Mouse (Mus musculus) hindbrain, embryonic 15.5 days (tissue): Measurements from ENCODE around the gene Trex1. TPM values are rescaled to one million over a fixed set of nuclear protein-coding genes. Genes with fewer than 3 reads are reported as not detected.

ENCODE experiments used
- ATAC-seq: fragments of 200-750 bp; cut with Nextera tagmentation; 2 replicates; pipeline ENCODE4 v1.8.0; 2017; ENCODE audit warnings: low read depth, moderate number of reproducible peaks, moderate TSS enrichment; ENCODE audit not compliant: low FRiP score
- H3K27ac ChIP-seq: fragments of 300-500 bp; sonication (generic); replicated peaks from 2 replicates; pipeline ENCODE4 v1.5.1; 2015; ENCODE audit warnings: mild to moderate bottlenecking, inconsistent platforms
- H3K27me3 ChIP-seq: fragments of 300-500 bp; sonication (generic); 2 replicates; pipeline ENCODE4 v1.6.1; 2015; ENCODE audit warnings: control low read depth, inconsistent platforms
- H3K36me3 ChIP-seq: fragments of 300-500 bp; sonication (generic); 2 replicates; pipeline ENCODE4 v1.6.1; 2015; ENCODE audit warnings: control low read depth, inconsistent platforms
- H3K4me1 ChIP-seq: fragments of 300-500 bp; sonication (generic); replicated peaks from 2 replicates; pipeline ENCODE4 v1.6.1; 2015; ENCODE audit warnings: control low read depth, inconsistent platforms
- H3K4me2 ChIP-seq: fragments of 300-500 bp; sonication (generic); 2 replicates; pipeline ENCODE4 v1.6.1; 2015; ENCODE audit warnings: moderate library complexity, mild to moderate bottlenecking, inconsistent platforms
- H3K4me3 ChIP-seq: fragments of 300-500 bp; sonication (generic); 2 replicates; pipeline ENCODE4 v1.5.1; 2015; ENCODE audit warnings: mild to moderate bottlenecking, inconsistent platforms
- H3K9ac ChIP-seq: fragments of 300-500 bp; sonication (generic); 2 replicates; pipeline ENCODE4 v1.6.1; 2015; ENCODE audit warnings: inconsistent platforms
- H3K9me3 ChIP-seq: fragments of 300-500 bp; sonication (generic); 2 replicates; pipeline ENCODE4 v1.6.1; 2016; ENCODE audit warnings: control low read depth, inconsistent platforms
- WGBS: fragments of 180-500 bp; shearing (Covaris S2); methylation state at CpG from one replicate; pipeline ENCODE4 v1.1.7; 2015; 5-methylcytosine and 5-hydroxymethylcytosine counted together
- polyA plus RNA-seq: library from polyadenylated mRNA; unstranded; fragments of >200 nt; fragmentation: Nextera tagmentation; extraction: Ambion mirVana; gene quantifications from 2 replicates; pipeline ENCODE4 v1.2.1, GENCODE M21; 2015

Trex1 gene
- polyA plus RNA-seq, 1 experiment from 2014 or later: 14.5 TPM

GRCm38 (mm10) chr9:109046306-109046705 is 13.2 kb downstream of the Trex1 start:
- Histone ChIP-seq H3K27ac (no peak overlapping the region), H3K9ac (no peak overlapping the region), H3K9me3 (no peaks in the 10 kb centered on the region), H3K4me3 (no peak overlapping the region), H3K36me3 (no peaks in the 10 kb centered on the region), H3K4me2 (no peak overlapping the region), H3K4me1 (no peaks in the 10 kb centered on the region), H3K27me3 (no peaks in the 10 kb centered on the region)
- WGBS: 34% methylated on average over 5 of the region's 5 CpGs
- no peak for ATAC-seq

GRCm38 (mm10) chr9:109041351-109041750 is 18.2 kb downstream of the Trex1 start:
- H3K4me3 ChIP-seq: no peak overlapping the region
- peaks cover 21% of the 10 kb centered on the region; the same call in 1 of the 2 replicates for H3K4me1 ChIP-seq
- 76% methylated on average over 7 of the region's 7 CpGs for WGBS
- ATAC-seq: no peak
- H3K27me3 ChIP-seq: no peaks in the 10 kb centered on the region
- H3K27ac ChIP-seq: no peak overlapping the region
- H3K4me2 ChIP-seq: no peak overlapping the region
- no peaks in the 10 kb centered on the region for H3K9me3 ChIP-seq
- H3K36me3 ChIP-seq: no peaks in the 10 kb centered on the region
- no peak overlapping the region for H3K9ac ChIP-seq

GRCm38 (mm10) chr9:109040906-109041305 is 18.6 kb downstream of the Trex1 start:
- H3K4me3 ChIP-seq: no peak overlapping the region
- H3K4me1 ChIP-seq: peaks cover 21% of the 10 kb centered on the region; the same call in 1 of the 2 replicates

GRCm38 (mm10) chr9:109040216-109040615 is 19.3 kb downstream of the Trex1 start:
- no peak for ATAC-seq
- Histone ChIP-seq H3K9ac (no peak overlapping the region), H3K9me3 (no peaks in the 10 kb centered on the region), H3K4me2 (no peak overlapping the region), H3K27me3 (no peaks in the 10 kb centered on the region), H3K4me1 (peaks cover 21% of the 10 kb centered on the region; the same call in 1 of the 2 replicates), H3K27ac (no peak overlapping the region), H3K4me3 (no peak overlapping the region), H3K36me3 (no peaks in the 10 kb centered on the region)
- WGBS: 86% methylated on average over 8 of the region's 8 CpGs

More at GRCm38 (mm10) chr9:109040906-109041305, 18.6 kb downstream of the Trex1 start:
- H3K27ac ChIP-seq: no peak overlapping the region
- no peak overlapping the region for H3K4me2 ChIP-seq
- no peaks in the 10 kb centered on the region for H3K36me3 ChIP-seq
- H3K9me3 ChIP-seq: no peaks in the 10 kb centered on the region
- ATAC-seq: no peak
- WGBS: 71% methylated on average over 6 of the region's 6 CpGs
- no peaks in the 10 kb centered on the region for H3K27me3 ChIP-seq
- no peak overlapping the region for H3K9ac ChIP-seq

- Histone ChIP-seq H3K4me2 (peak overlapping the region; percentile 95; the same call in 1 of the 2 replicates), H3K27me3 (no peaks in the 10 kb centered on the region), H3K36me3 (no peaks in the 10 kb centered on the region), H3K4me1 (peaks cover 21% of the 10 kb centered on the region; the same call in 1 of the 2 replicates), H3K4me3 (no peak overlapping the region), H3K9me3 (no peaks in the 10 kb centered on the region), H3K27ac (no peak overlapping the region), H3K9ac (no peak overlapping the region)
- 83% methylated on average over 4 of the region's 4 CpGs for WGBS
- ATAC-seq: no peak
Measured at GRCm38 (mm10) chr9:109039681-109040080, 19.9 kb downstream of the Trex1 start.

GRCm38 (mm10) chr9:109038901-109039364 is 20.6 kb downstream of the Trex1 start:
- no peaks in the 10 kb centered on the region for H3K9me3 ChIP-seq
- H3K4me3 ChIP-seq: peak overlapping the region; percentile 65
- peak overlapping the region; percentile 70 for H3K9ac ChIP-seq
- 20% methylated on average over 8 of the region's 8 CpGs for WGBS
- peak overlapping the region; percentile 53; the same call in 1 of the 2 replicates for H3K27ac ChIP-seq
- H3K36me3 ChIP-seq: no peaks in the 10 kb centered on the region
- peak; percentile 27; the same call in 1 of the 2 replicates for ATAC-seq
- peak overlapping the region; percentile 95 for H3K4me2 ChIP-seq
- no peaks in the 10 kb centered on the region for H3K27me3 ChIP-seq
- H3K4me1 ChIP-seq: peaks cover 21% of the 10 kb centered on the region; the same call in 1 of the 2 replicates

GRCm38 (mm10) chr9:109038086-109038895 is 21.2 kb downstream of the Trex1 start, which contains the start of gene Shisa5:
Shisa5 (plus strand) TSS chr9:109038565.
- Histone ChIP-seq H3K27ac (peak within 1 kb of the TSS; percentile 53; the same call in 1 of the 2 replicates), H3K9me3 (no peaks in the 10 kb centered on the region), H3K4me3 (peak within 1 kb of the TSS; percentile 65), H3K36me3 (0 out of 2 replicates have a peak, but pooled peaks cover 3% of the 10 kb centered on the region), H3K4me2 (peak within 1 kb of the TSS; percentile 95), H3K4me1 (peaks cover 21% of the 10 kb centered on the region; the same call in 1 of the 2 replicates), H3K27me3 (no peaks in the 10 kb centered on the region), H3K9ac (peak within 1 kb of the TSS; percentile 70)
- under 1% methylated on average over 38 of the region's 40 CpGs for WGBS
- ATAC-seq: peak; percentile 83

GRCm38 (mm10) chr9:109032435-109032834 is 27.1 kb downstream of the Trex1 start:
- no peaks in the 10 kb centered on the region for H3K27me3 ChIP-seq
- no peak for ATAC-seq
- WGBS: 84% methylated on average over 6 of the region's 6 CpGs
- no peak overlapping the region for H3K27ac ChIP-seq
- H3K4me1 ChIP-seq: no peaks in the 10 kb centered on the region
- no peak overlapping the region for H3K9ac ChIP-seq
- H3K36me3 ChIP-seq: peaks cover 3% of the 10 kb centered on the region; the same call in 1 of the 2 replicates
- H3K9me3 ChIP-seq: no peaks in the 10 kb centered on the region
- H3K4me2 ChIP-seq: no peak overlapping the region
- no peak overlapping the region for H3K4me3 ChIP-seq

GRCm38 (mm10) chr9:109031686-109032085 is 27.8 kb downstream of the Trex1 start:
- no peak overlapping the region for H3K9ac ChIP-seq
- no peak overlapping the region for H3K4me3 ChIP-seq
- no peaks in the 10 kb centered on the region for H3K27me3 ChIP-seq
- peaks cover 3% of the 10 kb centered on the region; the same call in 1 of the 2 replicates for H3K36me3 ChIP-seq
- no peak overlapping the region for H3K27ac ChIP-seq
- no peak for ATAC-seq
- no peaks in the 10 kb centered on the region for H3K4me1 ChIP-seq
- 88% methylated on average over 8 of the region's 8 CpGs for WGBS
- H3K4me2 ChIP-seq: no peak overlapping the region
- no peaks in the 10 kb centered on the region for H3K9me3 ChIP-seq

- no peak for ATAC-seq
- WGBS: 91% methylated on average over 7 of the region's 7 CpGs
- H3K27me3 ChIP-seq: no peaks in the 10 kb centered on the region
- no peak overlapping the region for H3K4me3 ChIP-seq
- H3K9me3 ChIP-seq: no peaks in the 10 kb centered on the region
- no peak overlapping the region for H3K27ac ChIP-seq
- no peak overlapping the region for H3K9ac ChIP-seq
- peaks cover 3% of the 10 kb centered on the region; the same call in 1 of the 2 replicates for H3K36me3 ChIP-seq
- no peaks in the 10 kb centered on the region for H3K4me1 ChIP-seq
- no peak overlapping the region for H3K4me2 ChIP-seq
Measured at GRCm38 (mm10) chr9:109031001-109031400, 28.5 kb downstream of the Trex1 start.

- no peak overlapping the region for H3K4me2 ChIP-seq
- no peaks in the 10 kb centered on the region for H3K9me3 ChIP-seq
- no peak overlapping the region for H3K4me3 ChIP-seq
- no peak for ATAC-seq
- no peaks in the 10 kb centered on the region for H3K4me1 ChIP-seq
- H3K27me3 ChIP-seq: no peaks in the 10 kb centered on the region
- H3K36me3 ChIP-seq: peaks cover 9% of the 10 kb centered on the region
- H3K9ac ChIP-seq: no peak overlapping the region
- 76% methylated on average over 3 of the region's 3 CpGs for WGBS
- H3K27ac ChIP-seq: no peak overlapping the region
Measured at GRCm38 (mm10) chr9:109030312-109030711, 29.2 kb downstream of the Trex1 start.

GRCm38 (mm10) chr9:109028919-109029318 is 30.6 kb downstream of the Trex1 start:
- no peak for ATAC-seq
- WGBS: 75% methylated on average over 5 of the region's 5 CpGs

More at GRCm38 (mm10) chr9:109028919-109029318, 30.6 kb downstream of the Trex1 start:
- no peak overlapping the region for H3K4me2 ChIP-seq
- H3K27ac ChIP-seq: no peak overlapping the region
- no peaks in the 10 kb centered on the region for H3K27me3 ChIP-seq
- peaks cover 16% of the 10 kb centered on the region for H3K36me3 ChIP-seq
- no peak overlapping the region for H3K4me3 ChIP-seq
- H3K4me1 ChIP-seq: no peaks in the 10 kb centered on the region
- no peaks in the 10 kb centered on the region for H3K9me3 ChIP-seq
- H3K9ac ChIP-seq: no peak overlapping the region
